Mouse (Mus musculus): Measurements from ENCODE around the gene Atf7. TPM values are rescaled to one million over a fixed set of nuclear protein-coding genes. Genes with fewer than 3 reads are reported as not detected.
A peak's percentile ranks its signal among the peaks of the same experiment; 100 is the strongest.

The Atf7 gene
- polyA plus RNA-seq, 1 experiment, result 31.0 TPM

- Histone ChIP-seq H3ac (ENCODE audit: control insufficient read depth, insufficient read length, low read depth) (peak overlapping the region; percentile 88), H3K27me3 (ENCODE audit: control insufficient read depth, insufficient read depth, insufficient read length) (no peaks in the 10 kb centered on the region), H3K79me2 (ENCODE audit: control insufficient read depth, insufficient read depth) (peaks cover 69% of the 10 kb centered on the region), H3K79me3 (ENCODE audit: low read depth) (peaks cover 36% of the 10 kb centered on the region), H3K36me3 (ENCODE audit: control insufficient read depth, insufficient read depth) (peaks cover 21% of the 10 kb centered on the region), H3K4me3 (ENCODE audit: insufficient read depth, poor library complexity, severe bottlenecking) (peak overlapping the region; percentile 75)
- TF ChIP-seq CEBPB (IDR thresholded peaks at IDR 0.05; ENCODE audit: low read depth), result no peak
- TF ChIP-seq MYOD1 (IDR thresholded peaks at IDR 0.05; ENCODE audit: control insufficient read depth, insufficient read length, low read depth), result no peak
- TF ChIP-seq FOSL1 (IDR thresholded peaks at IDR 0.05; ENCODE audit: insufficient read depth, low read length, poor library complexity, severe bottlenecking), result no peak
- no peak for TF ChIP-seq MAX (IDR thresholded peaks at IDR 0.05)
- TF ChIP-seq CTCF (IDR thresholded peaks at IDR 0.05; ENCODE audit: control insufficient read depth, insufficient read depth, insufficient read length), result no peak
- no peak for TF ChIP-seq USF1 (IDR thresholded peaks at IDR 0.05; ENCODE audit: low read depth)
These were observed 109.0 kb downstream of the Atf7 start for GRCm38 (mm10) chr15:102516293-102516692.

- Histone ChIP-seq H3K27me3 (ENCODE audit: control insufficient read depth, insufficient read depth, insufficient read length) (no peaks in the 10 kb centered on the region), H3K36me3 (ENCODE audit: control insufficient read depth, insufficient read depth) (peaks cover 16% of the 10 kb centered on the region), H3ac (ENCODE audit: control insufficient read depth, insufficient read length, low read depth) (peak overlapping the region; percentile 88), H3K79me2 (ENCODE audit: control insufficient read depth, insufficient read depth) (peaks cover 66% of the 10 kb centered on the region), H3K79me3 (ENCODE audit: low read depth) (peaks cover 35% of the 10 kb centered on the region), H3K4me3 (ENCODE audit: insufficient read depth, poor library complexity, severe bottlenecking) (peak overlapping the region; percentile 75)
- TF ChIP-seq CTCF (IDR thresholded peaks at IDR 0.05; ENCODE audit: control insufficient read depth, insufficient read depth, insufficient read length) (no peak), FOSL1 (IDR thresholded peaks at IDR 0.05; ENCODE audit: insufficient read depth, low read length, poor library complexity, severe bottlenecking) (no peak), MYOG (IDR thresholded peaks at IDR 0.05; ENCODE audit: control insufficient read depth, extremely low read depth, insufficient read length) (no peak), CEBPB (IDR thresholded peaks at IDR 0.05; ENCODE audit: low read depth) (no peak)
These were observed 109.5 kb downstream of the Atf7 start for GRCm38 (mm10) chr15:102515791-102516190.

DNA sequence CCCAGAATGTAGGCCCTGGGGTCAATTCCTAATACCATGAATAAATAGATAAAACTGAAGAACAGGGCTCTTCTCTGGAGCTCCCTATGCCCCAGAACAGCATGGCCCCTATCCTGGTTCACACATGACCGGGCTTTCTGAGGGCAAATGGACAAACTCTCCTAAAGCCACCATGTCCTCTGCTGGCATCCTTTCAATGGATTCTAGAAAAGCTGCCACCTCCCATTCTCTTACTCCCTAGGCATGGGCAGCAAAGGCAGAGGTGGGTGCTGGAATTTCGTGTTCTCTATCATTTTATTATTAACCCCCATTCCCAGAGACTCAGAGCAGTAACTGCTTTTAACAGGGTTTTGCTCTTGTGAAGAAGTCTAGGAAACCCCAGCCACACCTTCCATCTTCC lies 110.0 kb downstream of the Atf7 start:
- H3K36me3 ChIP-seq (ENCODE audit: control insufficient read depth, insufficient read depth), result peaks cover 10% of the 10 kb centered on the region
- H3K79me2 ChIP-seq (ENCODE audit: control insufficient read depth, insufficient read depth), result peaks cover 62% of the 10 kb centered on the region
- no peaks in the 10 kb centered on the region for H3K27me3 ChIP-seq (ENCODE audit: control insufficient read depth, insufficient read depth, insufficient read length)
- H3K79me3 ChIP-seq (ENCODE audit: low read depth), result peaks cover 30% of the 10 kb centered on the region
- no peak for TF ChIP-seq CEBPB (IDR thresholded peaks at IDR 0.05; ENCODE audit: low read depth)
- no peak for TF ChIP-seq FOSL1 (IDR thresholded peaks at IDR 0.05; ENCODE audit: insufficient read depth, low read length, poor library complexity, severe bottlenecking)
- no peak for TF ChIP-seq MYOD1 (IDR thresholded peaks at IDR 0.05; ENCODE audit: control insufficient read depth, insufficient read length, low read depth)
- TF ChIP-seq CTCF (IDR thresholded peaks at IDR 0.05; ENCODE audit: control insufficient read depth, insufficient read depth, insufficient read length), result no peak
- no peak for TF ChIP-seq MAX (IDR thresholded peaks at IDR 0.05)
- TF ChIP-seq USF1 (IDR thresholded peaks at IDR 0.05; ENCODE audit: low read depth), result no peak
- no peak for TF ChIP-seq MYOG (IDR thresholded peaks at IDR 0.05; ENCODE audit: control insufficient read depth, extremely low read depth, insufficient read length)
- H3ac ChIP-seq (ENCODE audit: control insufficient read depth, insufficient read length, low read depth), result no peak overlapping the region
- H3K4me3 ChIP-seq (ENCODE audit: insufficient read depth, poor library complexity, severe bottlenecking), result no peak overlapping the region

DNA sequence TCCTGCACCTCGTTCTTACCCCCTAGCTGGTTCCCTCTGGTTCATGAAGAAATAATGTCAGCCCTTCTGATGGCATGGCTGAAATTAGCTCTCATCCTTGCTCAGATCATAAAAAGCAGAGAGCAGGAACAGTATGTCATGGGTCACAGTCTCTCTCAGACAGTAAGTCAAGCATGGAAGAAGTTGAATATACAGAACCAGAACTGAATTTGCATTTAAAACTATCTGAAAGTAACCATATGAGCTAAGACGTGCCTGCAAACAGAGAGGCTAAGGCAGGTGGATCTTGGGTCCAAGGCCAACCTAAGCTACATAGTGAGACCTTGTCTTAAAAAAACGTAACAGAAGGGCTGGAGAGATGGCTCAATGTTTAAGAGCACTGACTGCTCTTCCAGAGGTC lies 112.3 kb downstream of the Atf7 start:
- Histone ChIP-seq H3K36me3 (ENCODE audit: control insufficient read depth, insufficient read depth) (no peaks in the 10 kb centered on the region), H3K4me3 (ENCODE audit: insufficient read depth, poor library complexity, severe bottlenecking) (no peak overlapping the region), H3K79me3 (ENCODE audit: low read depth) (peaks cover 14% of the 10 kb centered on the region), H3K79me2 (ENCODE audit: control insufficient read depth, insufficient read depth) (peaks cover 49% of the 10 kb centered on the region), H3K27me3 (ENCODE audit: control insufficient read depth, insufficient read depth, insufficient read length) (no peaks in the 10 kb centered on the region), H3ac (ENCODE audit: control insufficient read depth, insufficient read length, low read depth) (no peak overlapping the region)
- TF ChIP-seq MYOD1 (IDR thresholded peaks at IDR 0.05; ENCODE audit: control insufficient read depth, insufficient read length, low read depth) (no peak), MYOG (IDR thresholded peaks at IDR 0.05; ENCODE audit: control insufficient read depth, extremely low read depth, insufficient read length) (no peak), CTCF (IDR thresholded peaks at IDR 0.05; ENCODE audit: control insufficient read depth, insufficient read depth, insufficient read length) (no peak), USF1 (IDR thresholded peaks at IDR 0.05; ENCODE audit: low read depth) (no peak), CEBPB (IDR thresholded peaks at IDR 0.05; ENCODE audit: low read depth) (no peak), MAX (IDR thresholded peaks at IDR 0.05) (no peak), FOSL1 (IDR thresholded peaks at IDR 0.05; ENCODE audit: insufficient read depth, low read length, poor library complexity, severe bottlenecking) (no peak)

DNA sequence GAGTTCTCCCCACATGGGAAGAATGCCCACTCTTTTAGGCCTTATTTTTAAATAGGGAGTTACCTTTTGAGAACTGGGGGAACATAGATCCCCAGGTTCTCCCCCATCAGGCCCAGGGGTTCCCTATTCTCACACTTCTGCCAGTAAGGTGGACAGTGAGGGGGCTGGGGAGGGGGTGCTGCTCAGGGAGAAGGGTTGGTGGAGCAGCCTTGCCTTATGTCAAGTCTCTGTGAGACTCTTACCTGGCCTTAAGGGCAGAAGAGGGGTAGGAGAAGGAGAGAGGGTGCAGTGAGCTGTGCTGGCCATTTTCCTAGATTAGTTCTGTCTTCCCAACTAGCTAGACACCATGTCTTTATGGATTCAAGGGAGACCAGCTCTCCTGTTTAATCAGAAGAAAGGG lies 112.8 kb downstream of the Atf7 start:
- no peak overlapping the region for H3ac ChIP-seq (ENCODE audit: control insufficient read depth, insufficient read length, low read depth)
- H3K79me2 ChIP-seq (ENCODE audit: control insufficient read depth, insufficient read depth), result peaks cover 49% of the 10 kb centered on the region
- H3K4me3 ChIP-seq (ENCODE audit: insufficient read depth, poor library complexity, severe bottlenecking), result no peak overlapping the region
- H3K36me3 ChIP-seq (ENCODE audit: control insufficient read depth, insufficient read depth), result no peaks in the 10 kb centered on the region
- peaks cover 14% of the 10 kb centered on the region for H3K79me3 ChIP-seq (ENCODE audit: low read depth)
- TF ChIP-seq FOSL1 (IDR thresholded peaks at IDR 0.05; ENCODE audit: insufficient read depth, low read length, poor library complexity, severe bottlenecking), result no peak
- TF ChIP-seq CEBPB (IDR thresholded peaks at IDR 0.05; ENCODE audit: low read depth), result no peak
- no peak for TF ChIP-seq USF1 (IDR thresholded peaks at IDR 0.05; ENCODE audit: low read depth)
- TF ChIP-seq MAX (IDR thresholded peaks at IDR 0.05), result no peak
- TF ChIP-seq CTCF (IDR thresholded peaks at IDR 0.05; ENCODE audit: control insufficient read depth, insufficient read depth, insufficient read length), result no peak
- no peak for TF ChIP-seq MYOD1 (IDR thresholded peaks at IDR 0.05; ENCODE audit: control insufficient read depth, insufficient read length, low read depth)
- TF ChIP-seq MYOG (IDR thresholded peaks at IDR 0.05; ENCODE audit: control insufficient read depth, extremely low read depth, insufficient read length), result no peak
- H3K27me3 ChIP-seq (ENCODE audit: control insufficient read depth, insufficient read depth, insufficient read length), result no peaks in the 10 kb centered on the region

GRCm38 (mm10) chr15:102512010-102512409 lies 113.3 kb downstream of the Atf7 start:
- H3ac ChIP-seq (ENCODE audit: control insufficient read depth, insufficient read length, low read depth), result no peak overlapping the region
- TF ChIP-seq CTCF (IDR thresholded peaks at IDR 0.05; ENCODE audit: control insufficient read depth, insufficient read depth, insufficient read length) (no peak), MYOG (IDR thresholded peaks at IDR 0.05; ENCODE audit: control insufficient read depth, extremely low read depth, insufficient read length) (no peak), FOSL1 (IDR thresholded peaks at IDR 0.05; ENCODE audit: insufficient read depth, low read length, poor library complexity, severe bottlenecking) (no peak), MAX (IDR thresholded peaks at IDR 0.05) (no peak), MYOD1 (IDR thresholded peaks at IDR 0.05; ENCODE audit: control insufficient read depth, insufficient read length, low read depth) (no peak), USF1 (IDR thresholded peaks at IDR 0.05; ENCODE audit: low read depth) (no peak), CEBPB (IDR thresholded peaks at IDR 0.05; ENCODE audit: low read depth) (no peak)
- no peaks in the 10 kb centered on the region for H3K36me3 ChIP-seq (ENCODE audit: control insufficient read depth, insufficient read depth)
- peaks cover 14% of the 10 kb centered on the region for H3K79me3 ChIP-seq (ENCODE audit: low read depth)
- no peak overlapping the region for H3K4me3 ChIP-seq (ENCODE audit: insufficient read depth, poor library complexity, severe bottlenecking)
- H3K79me2 ChIP-seq (ENCODE audit: control insufficient read depth, insufficient read depth), result peaks cover 49% of the 10 kb centered on the region
- no peaks in the 10 kb centered on the region for H3K27me3 ChIP-seq (ENCODE audit: control insufficient read depth, insufficient read depth, insufficient read length)

Measured in C2C12 (cell line).